Mouse (Mus musculus) embryonic facial prominence, embryonic 11.5 days (tissue): ENCODE data around the gene Kctd6. TPM values are rescaled to one million over a fixed set of nuclear protein-coding genes. Genes with fewer than 3 reads are reported as not detected.

Source experiments
- ATAC-seq: fragments of 200-750 bp; cut with Nextera tagmentation; replicated peaks from 2 replicates; pipeline ENCODE4 v1.8.0; 2017; ENCODE audit warnings: low read depth; ENCODE audit not compliant: insufficient number of reproducible peaks, low FRiP score, low TSS enrichment
- DNase-seq: peaks from one replicate; pipeline ENCODE4 v3.0.0-alpha.2; 2015; ENCODE audit warnings: low spot score
- H3K27ac ChIP-seq: fragments of 300-500 bp; sonication (generic); replicated peaks from 2 replicates; pipeline ENCODE4 v1.5.1; 2014; ENCODE audit warnings: mild to moderate bottlenecking, low read depth, low read length, control low read depth
- H3K27me3 ChIP-seq: fragments of 300-500 bp; sonication (generic); 2 replicates; pipeline ENCODE4 v1.6.1; 2014; ENCODE audit warnings: mild to moderate bottlenecking, low read length, moderate library complexity, mixed read lengths; ENCODE audit not compliant: control insufficient read depth, insufficient read depth
- H3K36me3 ChIP-seq: fragments of 300-500 bp; sonication (generic); replicated peaks from 2 replicates; pipeline ENCODE4 v1.6.1; 2014; ENCODE audit warnings: low read depth, mild to moderate bottlenecking, low read length, moderate library complexity, mixed read lengths; ENCODE audit not compliant: control insufficient read depth, insufficient read depth
- H3K4me1 ChIP-seq: fragments of 300-500 bp; sonication (generic); 2 replicates; pipeline ENCODE4 v1.6.1; 2014; ENCODE audit warnings: low read length, mixed read lengths; ENCODE audit not compliant: control insufficient read depth, insufficient read depth
- H3K4me2 ChIP-seq: fragments of 300-500 bp; sonication (generic); 2 replicates; pipeline ENCODE4 v1.6.1; 2014; ENCODE audit warnings: low read depth, mild to moderate bottlenecking, control low read depth, low read length, moderate library complexity
- H3K4me3 ChIP-seq: fragments of 300-500 bp; sonication (generic); 2 replicates; pipeline ENCODE4 v1.5.1; 2014; ENCODE audit warnings: low read depth, low read length, control low read depth
- H3K9ac ChIP-seq: fragments of 300-500 bp; sonication (generic); replicated peaks from 2 replicates; pipeline ENCODE4 v1.6.1; 2014; ENCODE audit warnings: mild to moderate bottlenecking, control low read depth, low read length
- H3K9me3 ChIP-seq: fragments of 300-500 bp; sonication (generic); replicated peaks from 2 replicates; pipeline ENCODE4 v1.6.1; 2016; ENCODE audit warnings: mild to moderate bottlenecking, low read length, inconsistent platforms, mixed read lengths; ENCODE audit not compliant: control insufficient read depth
- WGBS: fragments of 180-500 bp; shearing (Covaris S2); extraction: QIAGEN DNeasy Blood & Tissue Kit; methylation state at CpG from one replicate; pipeline ENCODE4 v1.1.7; 2014; 5-methylcytosine and 5-hydroxymethylcytosine counted together
- polyA plus RNA-seq: library from polyadenylated mRNA; unstranded; fragments of >200 nt; fragmentation: Nextera tagmentation; extraction: Ambion mirVana; gene quantifications from 2 replicates; pipeline ENCODE4 v1.2.1, GENCODE M21; 2014

Gene Kctd6
- polyA plus RNA-seq, 1 experiment from 2014 or later = 14.1 TPM

DNA sequence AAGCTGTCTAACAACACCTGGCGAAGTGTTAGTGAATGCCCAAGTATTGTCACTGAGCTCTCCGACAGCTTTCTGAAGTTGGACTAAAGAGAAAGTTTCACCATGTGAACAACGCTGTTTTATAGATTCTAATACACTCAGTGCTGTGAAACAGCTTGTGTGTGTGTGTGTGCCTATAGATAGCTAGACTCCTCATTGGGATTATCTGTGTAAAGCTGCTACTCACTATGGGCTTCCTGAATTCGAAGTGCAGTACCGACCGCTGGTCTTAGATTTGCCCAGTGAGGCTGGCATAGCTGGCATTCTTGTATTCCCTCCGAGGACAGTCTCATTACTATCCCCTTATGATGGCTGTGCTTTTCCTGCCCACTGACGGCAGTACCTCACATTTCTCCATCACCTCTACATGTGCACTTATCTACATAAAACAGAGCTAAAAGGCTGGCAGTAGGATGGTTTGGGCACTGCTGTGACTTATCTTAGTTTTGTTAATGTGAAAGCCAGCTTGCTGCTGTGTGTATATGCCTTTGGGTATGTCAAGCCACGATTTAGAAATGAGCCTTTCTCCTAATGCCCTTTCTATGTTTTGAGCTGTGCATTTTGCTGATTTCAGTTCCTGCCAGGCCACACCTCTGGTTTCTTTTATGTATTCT is 15.6 kb downstream of the Kctd6 start:
- H3K4me2 ChIP-seq = no peak overlapping the region
- H3K36me3 ChIP-seq = no peaks in the 10 kb centered on the region
- H3K4me3 ChIP-seq = no peak overlapping the region
- H3K27ac ChIP-seq = no peak overlapping the region
- ATAC-seq (no peak), DNase-seq (no peak)
- 83% methylated on average over 9 of the region's 9 CpGs for WGBS
- no peaks in the 10 kb centered on the region for H3K9me3 ChIP-seq
- no peak overlapping the region for H3K9ac ChIP-seq
- no peaks in the 10 kb centered on the region for H3K27me3 ChIP-seq
- H3K4me1 ChIP-seq = no peaks in the 10 kb centered on the region

GRCm38 (mm10) chr14:8232155-8232910 is 18.4 kb downstream of the Kctd6 start:
- ATAC-seq (no peak), DNase-seq (no peak)
- 84% methylated on average over 6 of the region's 6 CpGs for WGBS
- Histone ChIP-seq H3K4me3 (no peak overlapping the region), H3K27me3 (no peaks in the 10 kb centered on the region), H3K4me1 (no peaks in the 10 kb centered on the region), H3K9me3 (no peaks in the 10 kb centered on the region), H3K36me3 (no peaks in the 10 kb centered on the region), H3K4me2 (no peak overlapping the region), H3K9ac (no peak overlapping the region), H3K27ac (no peak overlapping the region)

DNA sequence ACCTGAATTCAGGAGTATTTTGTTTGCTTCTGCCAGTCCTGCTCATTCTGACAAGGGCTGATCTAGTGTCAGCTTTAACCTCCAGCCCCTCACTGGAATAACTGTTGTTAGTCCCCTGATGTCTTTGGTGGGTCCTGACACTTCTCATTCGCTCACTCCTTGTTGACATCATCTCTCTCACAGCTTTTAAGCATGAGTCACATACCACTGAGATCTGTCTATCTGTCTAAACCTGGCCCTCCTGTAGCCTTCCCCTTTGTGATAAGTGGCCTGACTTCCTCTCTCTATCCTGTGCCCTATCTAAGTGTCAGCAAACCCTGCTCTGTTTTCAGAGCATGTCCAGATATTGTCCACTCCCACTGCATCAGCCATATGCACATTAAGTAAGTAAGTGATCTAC is 19.3 kb downstream of the Kctd6 start:
- Histone ChIP-seq H3K36me3 (no peaks in the 10 kb centered on the region), H3K4me3 (no peak overlapping the region), H3K9me3 (no peaks in the 10 kb centered on the region), H3K27ac (no peak overlapping the region), H3K4me1 (no peaks in the 10 kb centered on the region), H3K9ac (no peak overlapping the region), H3K27me3 (no peaks in the 10 kb centered on the region), H3K4me2 (no peak overlapping the region)
- no peak for ATAC-seq
- 86% methylated on average over 1 of the region's 1 CpGs for WGBS
- DNase-seq = no peak

DNA sequence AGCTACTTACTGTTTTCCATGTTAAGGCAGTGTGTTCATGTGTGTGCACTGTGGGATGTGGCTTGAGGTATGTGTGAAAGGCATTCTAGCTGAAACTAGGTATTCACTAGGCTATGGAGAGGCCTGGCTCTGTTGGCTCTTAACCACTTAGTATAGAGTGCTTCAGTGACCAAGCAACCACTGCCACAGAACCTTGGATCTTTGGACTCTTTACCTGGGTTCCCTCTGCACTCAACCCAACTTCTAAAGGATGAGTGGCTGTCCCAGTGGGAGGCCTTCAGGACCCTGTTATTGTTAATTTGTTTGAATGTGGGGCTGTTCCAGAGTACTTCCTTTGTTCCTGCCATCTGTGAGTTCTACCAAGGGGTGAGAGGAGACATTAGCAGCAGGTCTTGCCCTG is 27.9 kb downstream of the Kctd6 start:
- DNase-seq (no peak), ATAC-seq (no peak)
- no peaks in the 10 kb centered on the region for H3K36me3 ChIP-seq
- no peak overlapping the region for H3K4me3 ChIP-seq
- H3K27me3 ChIP-seq = no peaks in the 10 kb centered on the region
- H3K4me2 ChIP-seq = no peak overlapping the region
- no peak overlapping the region for H3K27ac ChIP-seq
- H3K9me3 ChIP-seq = no peaks in the 10 kb centered on the region
- H3K9ac ChIP-seq = no peak overlapping the region
- no peaks in the 10 kb centered on the region for H3K4me1 ChIP-seq

DNA sequence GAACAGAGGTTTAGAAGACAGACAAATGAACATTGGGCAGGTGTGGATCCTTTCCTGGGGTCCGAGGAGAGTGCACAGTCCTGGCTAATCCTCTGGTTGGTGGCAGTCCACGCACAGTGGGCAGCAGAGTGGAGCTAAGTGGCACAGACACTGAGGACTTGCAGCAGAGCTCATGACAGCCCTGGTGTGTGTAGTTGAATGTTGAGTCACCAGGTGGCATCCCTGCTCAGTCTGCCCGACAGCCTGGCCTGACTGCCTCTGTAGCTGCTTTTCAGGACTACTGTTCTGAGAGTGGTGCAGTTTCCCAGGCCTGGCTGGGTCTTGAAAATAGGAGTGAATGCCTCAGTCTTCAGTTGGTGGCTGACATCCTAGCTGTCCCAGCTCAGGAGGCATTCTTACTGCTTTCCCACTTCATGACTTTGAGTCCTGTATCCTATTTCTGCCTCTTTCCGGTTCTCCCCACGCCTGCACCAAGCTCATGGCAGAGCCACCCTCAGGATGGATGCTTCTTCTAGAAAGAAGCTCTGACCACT is 28.5 kb downstream of the Kctd6 start:
- WGBS = 51% methylated on average over 5 of the region's 5 CpGs

DNA sequence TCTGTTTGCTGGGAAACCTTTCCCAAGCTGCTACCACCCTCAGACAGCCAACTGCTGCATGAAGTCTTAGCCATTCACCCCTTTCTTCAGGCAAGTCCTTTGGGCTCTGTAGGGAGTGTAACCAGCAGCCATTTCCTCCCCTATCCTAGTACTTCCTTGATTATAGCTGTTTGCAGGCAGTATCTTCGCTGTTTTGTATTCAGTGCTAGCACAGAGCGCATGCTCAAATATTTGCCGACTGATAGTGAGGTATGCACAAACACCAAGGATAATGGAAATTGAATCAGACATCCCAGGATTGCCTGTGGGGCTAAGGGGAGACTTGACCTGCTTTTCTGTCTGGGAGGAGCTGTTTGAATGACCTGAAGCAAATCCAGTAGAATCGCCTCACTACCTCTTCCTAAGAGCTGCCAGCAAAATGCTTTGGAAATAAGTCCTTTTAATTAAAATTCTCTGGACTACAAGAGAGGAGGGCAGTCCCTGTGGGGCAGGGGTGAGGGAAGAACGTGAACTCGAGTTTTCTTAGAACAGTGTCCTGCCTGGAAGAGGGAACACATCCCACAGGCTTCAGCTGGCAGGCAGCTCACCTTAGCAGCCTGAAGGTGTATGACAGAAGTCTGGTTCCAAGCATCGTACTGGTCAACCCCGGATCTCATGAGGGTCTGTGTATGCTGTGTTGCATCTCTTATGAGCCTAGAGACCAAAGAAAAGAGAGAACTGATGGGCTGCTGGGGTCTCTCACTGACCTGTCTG is 29.4 kb downstream of the Kctd6 start:
- no peak overlapping the region for H3K27ac ChIP-seq
- H3K27me3 ChIP-seq = no peaks in the 10 kb centered on the region
- ATAC-seq (no peak), DNase-seq (no peak)
- no peaks in the 10 kb centered on the region for H3K4me1 ChIP-seq
- 59% methylated on average over 8 of the region's 8 CpGs for WGBS
- no peak overlapping the region for H3K9ac ChIP-seq
- no peak overlapping the region for H3K4me2 ChIP-seq
- no peaks in the 10 kb centered on the region for H3K9me3 ChIP-seq
- H3K4me3 ChIP-seq = no peak overlapping the region
- H3K36me3 ChIP-seq = no peaks in the 10 kb centered on the region

More for the DNA sequence above, 28.5 kb downstream of the Kctd6 start:
- Histone ChIP-seq H3K27me3 (no peaks in the 10 kb centered on the region), H3K9ac (no peak overlapping the region), H3K4me1 (no peaks in the 10 kb centered on the region), H3K27ac (no peak overlapping the region), H3K9me3 (no peaks in the 10 kb centered on the region), H3K36me3 (no peaks in the 10 kb centered on the region), H3K4me3 (no peak overlapping the region), H3K4me2 (no peak overlapping the region)
- ATAC-seq (no peak; the same call in 1 of the 2 replicates), DNase-seq (peak; percentile 44)

- no peak for DNase-seq
- Histone ChIP-seq H3K9ac (no peak overlapping the region), H3K9me3 (no peaks in the 10 kb centered on the region), H3K27me3 (no peaks in the 10 kb centered on the region), H3K4me1 (no peaks in the 10 kb centered on the region), H3K4me2 (no peak overlapping the region), H3K36me3 (no peaks in the 10 kb centered on the region), H3K27ac (no peak overlapping the region), H3K4me3 (no peak overlapping the region)
- WGBS = 73% methylated on average over 5 of the region's 5 CpGs
- ATAC-seq = no peak
These were observed 30.3 kb downstream of the Kctd6 start for GRCm38 (mm10) chr14:8244211-8244611.

GRCm38 (mm10) chr14:8246878-8247277 is 32.9 kb downstream of the Kctd6 start:
- Histone ChIP-seq H3K27ac (no peak overlapping the region), H3K9me3 (no peaks in the 10 kb centered on the region), H3K4me3 (no peak overlapping the region), H3K27me3 (no peaks in the 10 kb centered on the region), H3K9ac (no peak overlapping the region), H3K36me3 (no peaks in the 10 kb centered on the region), H3K4me1 (no peaks in the 10 kb centered on the region), H3K4me2 (no peak overlapping the region)
- 90% methylated on average over 8 of the region's 8 CpGs for WGBS
- ATAC-seq (no peak), DNase-seq (no peak)
